Mouse (Mus musculus) erythroblast, embryonic 14.5 days (primary cell): Measurements from ENCODE around the gene Cenpo. TPM values are rescaled to one million over a fixed set of nuclear protein-coding genes. Genes with fewer than 3 reads are reported as not detected.

Experiments
- H3K27me3 ChIP-seq: 2 replicates; pipeline ENCODE4 v1.6.1; 2012; ENCODE audit warnings: inconsistent platforms; ENCODE audit not compliant: control insufficient read depth
- H3K36me3 ChIP-seq: 2 replicates; pipeline ENCODE4 v1.6.1; 2012; ENCODE audit warnings: mild to moderate bottlenecking, inconsistent platforms; ENCODE audit not compliant: control insufficient read depth
- H3K4me1 ChIP-seq: 2 replicates; pipeline ENCODE4 v1.6.1; 2012; ENCODE audit warnings: inconsistent platforms; ENCODE audit not compliant: control insufficient read depth
- H3K4me3 ChIP-seq: replicated peaks from 2 replicates; pipeline ENCODE3; 2012; ENCODE audit warnings: moderate library complexity, mild to moderate bottlenecking, inconsistent platforms
- H3K9me3 ChIP-seq: 2 replicates; pipeline ENCODE4 v1.6.1; 2012; ENCODE audit warnings: low read length, inconsistent platforms, mixed read lengths; ENCODE audit not compliant: control insufficient read depth
- GATA1 ChIP-seq: IDR thresholded peaks from 2 replicates; pipeline ENCODE4 v1.6.1; 2012; ENCODE audit warnings: low read length, inconsistent platforms, mixed read lengths
- TAL1 ChIP-seq: IDR thresholded peaks from 3 replicates; pipeline ENCODE4 v1.6.1; 2012; ENCODE audit warnings: low read length, inconsistent platforms, mixed read lengths
- polyA plus RNA-seq: library from polyadenylated mRNA; stranded (reverse); fragments of >175 nt; gene quantifications from 2 replicates; pipeline ENCODE4 v1.2.3, GENCODE M21; 2012

The Cenpo gene
- polyA plus RNA-seq, result 0.13 and 0.41 TPM in 2 replicates

DNA sequence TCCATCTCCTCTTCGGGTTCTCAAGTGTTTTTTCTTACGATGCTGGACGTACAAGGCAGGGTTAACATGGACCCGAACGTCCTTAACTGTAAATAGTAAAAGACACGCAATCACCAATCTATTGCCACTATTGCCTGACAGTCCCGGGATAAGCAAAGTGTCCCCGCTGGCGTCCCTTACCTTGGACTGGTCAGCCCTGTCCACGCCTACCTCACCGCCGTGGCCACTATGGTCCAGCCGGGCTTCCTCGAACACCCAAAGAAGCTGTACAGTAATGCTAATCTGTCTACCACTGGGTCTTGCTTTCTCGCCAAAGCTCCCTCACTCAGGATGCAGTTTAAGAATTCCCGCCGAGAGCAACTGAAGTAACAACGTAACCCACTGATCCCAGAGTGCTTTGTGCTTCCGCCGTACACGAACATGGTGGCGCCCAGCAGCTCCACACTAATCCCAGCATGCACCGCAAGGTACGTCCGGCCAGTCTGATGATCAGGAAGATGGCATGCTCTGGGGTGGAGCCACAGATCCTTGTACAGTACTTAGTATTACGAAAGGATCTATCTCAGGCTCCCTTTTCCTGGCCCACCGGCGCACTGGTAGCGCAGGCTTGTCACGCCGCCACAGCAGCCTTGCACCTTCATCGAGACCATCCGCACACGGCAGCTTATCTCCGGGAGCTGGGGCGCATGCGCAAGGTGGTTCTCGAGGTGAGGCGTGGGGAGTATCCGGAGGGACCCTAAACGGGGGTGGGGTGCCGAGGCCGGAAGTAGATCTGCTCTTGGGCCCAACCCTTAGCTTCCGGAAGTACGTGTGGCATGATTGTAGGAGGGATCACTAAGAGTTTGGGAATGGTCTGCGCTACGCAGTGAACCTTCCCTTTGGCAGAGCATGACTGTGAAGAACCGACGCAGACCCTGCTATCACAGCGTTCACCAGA lies at the start of gene Cenpo, which contains the start of gene Ptrhd1:
Cenpo (minus strand) TSS at position 723 of the 937 bp plus-strand sequence.
Ptrhd1 (plus strand) TSS at position 456 of the 937 bp plus-strand sequence.
- peaks cover 34% of the 10 kb centered on the region for H3K36me3 ChIP-seq
- peaks cover 34% of the 10 kb centered on the region for H3K4me1 ChIP-seq
- H3K4me3 ChIP-seq, result peak within 1 kb of the TSS; percentile 93
- H3K27me3 ChIP-seq, result no peaks in the 10 kb centered on the region
- TF ChIP-seq GATA1 (peak; percentile 27; the same call in 1 of the 2 replicates), TAL1 (no peak)
- no peaks in the 10 kb centered on the region for H3K9me3 ChIP-seq

DNA sequence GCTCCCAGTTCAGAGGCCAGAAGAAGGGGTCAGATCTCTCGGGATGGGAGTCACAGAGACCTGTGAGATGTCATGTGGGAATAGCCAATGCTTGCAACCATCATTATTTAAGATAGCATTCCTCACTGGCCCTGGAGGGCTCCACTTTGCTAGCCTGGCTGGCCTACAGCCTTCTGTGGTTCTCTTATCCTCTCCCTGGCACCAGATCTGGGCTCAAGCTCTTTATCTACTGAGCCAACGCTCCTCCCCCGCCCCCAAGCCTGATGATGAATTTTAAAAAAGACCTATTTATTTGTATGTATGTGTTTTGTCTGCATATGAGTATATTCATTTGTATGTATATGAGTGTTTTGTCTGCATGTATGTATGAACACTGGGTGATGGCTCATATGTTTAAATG lies 45.8 kb upstream of the Cenpo start:
- Histone ChIP-seq H3K36me3 (no peaks in the 10 kb centered on the region), H3K27me3 (no peaks in the 10 kb centered on the region), H3K4me1 (peaks cover 3% of the 10 kb centered on the region), H3K9me3 (no peaks in the 10 kb centered on the region), H3K4me3 (no peak overlapping the region)
- no peak for TF ChIP-seq GATA1
- no peak for TF ChIP-seq TAL1

DNA sequence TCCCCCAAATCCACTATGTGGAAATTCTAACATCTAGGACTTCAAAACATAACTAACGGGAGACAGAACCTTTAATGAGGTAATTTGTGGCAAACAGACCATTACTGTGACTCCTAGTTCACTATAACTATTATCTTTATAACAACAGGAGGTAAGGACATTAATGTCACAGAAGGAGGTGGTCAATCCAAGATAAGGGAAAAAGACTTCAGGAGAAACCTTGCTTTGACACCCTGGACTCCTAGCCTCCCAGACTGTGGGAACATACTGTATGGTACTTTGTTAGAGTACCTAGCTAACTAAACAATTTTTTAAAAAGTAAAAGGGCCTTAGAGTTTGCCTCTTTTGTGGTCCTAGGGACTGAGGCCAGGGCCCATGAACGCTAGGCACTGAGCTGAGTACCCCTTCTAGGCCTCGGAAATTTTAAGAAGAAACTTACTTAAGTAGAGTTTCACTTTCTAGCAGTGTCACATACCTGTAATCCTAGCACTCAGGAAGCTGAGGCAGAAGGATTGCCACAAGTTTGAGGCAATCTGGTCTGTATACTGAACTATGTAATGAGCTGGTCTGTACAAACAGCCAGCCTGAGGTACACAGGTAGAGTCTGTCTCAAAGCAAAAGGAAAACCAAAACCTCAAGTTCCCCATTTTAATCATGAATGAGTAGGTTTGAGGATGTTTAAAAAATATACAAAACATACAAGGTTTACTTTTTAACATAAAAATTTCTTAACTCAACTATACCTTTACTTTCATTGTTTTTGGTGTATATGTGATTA lies 45.1 kb upstream of the Cenpo start:
- Histone ChIP-seq H3K4me1 (peaks cover 3% of the 10 kb centered on the region), H3K36me3 (no peaks in the 10 kb centered on the region; the same call in 1 of the 2 replicates), H3K27me3 (no peaks in the 10 kb centered on the region), H3K9me3 (no peaks in the 10 kb centered on the region), H3K4me3 (no peak overlapping the region)
- no peak for TF ChIP-seq TAL1

DNA sequence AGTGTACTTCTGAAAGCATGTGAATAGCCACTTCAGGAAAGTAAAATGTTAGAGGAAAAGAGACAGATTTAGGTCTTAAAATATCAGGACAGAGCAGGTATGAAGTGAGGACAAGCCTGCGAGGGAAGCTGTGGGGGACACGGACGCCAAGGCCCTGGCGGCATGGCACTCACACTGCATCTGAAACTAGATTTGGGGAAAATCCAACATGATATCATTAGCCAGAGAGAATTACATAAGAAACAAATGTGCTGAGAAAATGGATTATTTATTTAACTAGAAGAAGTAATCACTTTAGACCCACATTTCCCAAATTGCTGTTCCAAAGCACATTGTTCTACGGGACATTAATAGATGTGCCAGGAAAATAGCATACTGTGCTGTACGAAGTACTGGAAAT lies 37.0 kb upstream of the Cenpo start:
- H3K4me1 ChIP-seq, result no peaks in the 10 kb centered on the region
- no peak for TF ChIP-seq TAL1
- TF ChIP-seq GATA1, result no peak
- no peaks in the 10 kb centered on the region for H3K27me3 ChIP-seq
- no peaks in the 10 kb centered on the region for H3K9me3 ChIP-seq
- H3K36me3 ChIP-seq, result peaks cover 2% of the 10 kb centered on the region; the same call in 1 of the 2 replicates
- no peak overlapping the region for H3K4me3 ChIP-seq

DNA sequence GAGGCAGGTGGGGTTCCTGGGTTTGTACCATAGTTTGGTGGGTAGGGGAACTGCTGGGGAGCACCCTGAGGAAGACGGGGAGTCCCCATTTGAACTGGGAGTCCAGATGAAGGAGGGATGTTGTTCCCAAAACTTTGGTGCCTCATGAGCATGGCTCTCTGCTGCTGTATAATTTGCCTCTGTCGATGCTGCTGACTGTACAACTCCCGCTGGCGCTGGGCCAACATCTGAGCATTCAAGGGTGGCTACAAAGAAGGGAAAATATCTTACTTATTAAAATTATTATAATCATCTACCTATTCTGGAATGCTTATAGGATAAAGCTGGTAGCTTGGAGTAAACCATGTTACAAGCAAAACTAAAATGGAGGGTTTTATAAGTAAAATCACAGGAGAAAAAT lies 33.7 kb upstream of the Cenpo start:
- Histone ChIP-seq H3K4me3 (no peak overlapping the region), H3K9me3 (no peaks in the 10 kb centered on the region), H3K27me3 (no peaks in the 10 kb centered on the region), H3K4me1 (no peaks in the 10 kb centered on the region), H3K36me3 (peaks cover 2% of the 10 kb centered on the region; the same call in 1 of the 2 replicates)
- no peak for TF ChIP-seq GATA1
- no peak for TF ChIP-seq TAL1

DNA sequence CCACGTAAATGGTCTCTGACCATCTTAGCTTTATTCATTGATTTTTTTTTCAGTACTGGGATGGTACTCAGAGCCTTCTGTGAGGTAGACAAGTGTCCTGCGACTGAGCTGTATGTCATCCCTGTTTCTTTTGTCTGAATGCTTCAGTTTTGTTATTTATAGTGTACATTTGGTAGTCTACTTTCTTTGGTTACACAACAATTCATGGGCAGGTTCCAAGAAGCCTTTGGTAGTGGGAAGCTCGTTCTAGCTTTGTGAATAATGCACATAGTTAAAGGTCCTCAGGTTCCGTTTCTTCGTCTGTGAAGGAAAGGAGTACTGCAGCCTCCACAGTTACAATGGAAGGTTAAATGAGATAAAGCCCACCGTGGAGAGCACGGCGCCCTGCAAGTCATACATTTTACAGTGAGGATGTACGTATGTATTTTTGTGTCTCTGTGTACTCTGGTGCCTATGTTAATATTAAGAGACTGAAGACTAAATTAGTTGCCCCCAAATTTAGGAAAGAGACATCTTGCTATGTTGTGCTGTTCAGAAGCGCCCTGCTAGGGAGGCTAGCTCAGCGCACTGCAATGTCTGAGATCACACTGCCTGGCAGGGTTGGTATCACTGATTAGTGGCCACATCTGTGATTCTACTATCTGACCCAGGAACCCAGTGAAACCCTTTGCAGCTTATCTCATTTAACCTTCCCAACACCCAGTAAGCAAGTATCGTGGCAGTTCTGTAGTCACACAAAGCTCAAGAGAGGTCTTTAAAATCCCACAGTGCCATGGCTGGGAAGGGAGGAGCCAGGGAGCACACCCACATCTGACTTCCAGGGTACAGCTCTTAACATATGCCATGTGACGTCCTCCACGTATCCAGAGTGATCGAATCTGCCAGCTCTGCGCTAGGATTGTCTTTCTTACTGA lies 18.9 kb upstream of the Cenpo start:
- Histone ChIP-seq H3K27me3 (no peaks in the 10 kb centered on the region), H3K4me3 (peak overlapping the region; percentile 0), H3K36me3 (no peaks in the 10 kb centered on the region), H3K4me1 (peaks cover 18% of the 10 kb centered on the region), H3K9me3 (no peaks in the 10 kb centered on the region)
- TF ChIP-seq GATA1, result peak; percentile 17; the same call in 1 of the 2 replicates
- peak; percentile 47 for TF ChIP-seq TAL1

DNA sequence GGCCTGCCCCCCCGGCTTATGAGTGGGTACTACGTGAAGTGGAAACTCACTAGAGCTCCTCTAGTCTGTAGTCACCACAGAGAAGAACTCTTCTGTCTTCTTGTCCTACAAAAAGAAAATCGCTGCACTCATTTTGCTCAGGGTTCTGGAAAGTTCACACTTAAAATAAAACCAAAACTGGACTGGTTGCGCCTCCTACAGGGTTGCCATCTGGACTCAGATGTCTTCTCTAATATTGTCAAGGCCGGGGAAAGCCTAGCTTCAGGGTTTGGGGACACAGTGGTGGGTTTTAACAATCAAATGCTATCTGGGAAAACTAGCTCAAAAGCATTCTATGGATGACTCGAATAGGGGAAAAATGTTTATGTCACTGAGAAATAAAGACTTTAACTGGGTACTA lies 15.7 kb upstream of the Cenpo start:
- Histone ChIP-seq H3K4me1 (peaks cover 18% of the 10 kb centered on the region), H3K27me3 (no peaks in the 10 kb centered on the region), H3K4me3 (no peak overlapping the region), H3K36me3 (no peaks in the 10 kb centered on the region), H3K9me3 (no peaks in the 10 kb centered on the region)
- TF ChIP-seq TAL1, result no peak

DNA sequence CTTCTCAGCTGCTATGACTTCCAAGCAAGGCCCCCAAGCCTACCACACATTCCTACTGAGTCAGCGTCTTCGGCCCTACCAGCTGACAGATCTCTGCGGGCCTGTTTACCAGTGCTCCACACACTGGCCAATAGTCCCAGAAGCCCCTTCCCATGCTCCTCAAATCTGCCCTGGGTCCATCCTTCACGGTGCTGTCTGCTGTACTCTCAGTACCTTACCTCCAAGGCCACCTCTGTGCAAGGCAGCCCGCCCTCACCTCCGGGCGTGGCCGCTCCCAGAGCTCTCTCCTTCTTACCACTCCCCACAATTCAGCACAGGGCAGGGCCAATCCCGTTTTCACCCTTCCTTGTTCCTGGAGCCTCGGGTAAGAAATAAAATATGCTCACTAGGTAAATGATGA lies 11.6 kb upstream of the Cenpo start:
- Histone ChIP-seq H3K27me3 (no peaks in the 10 kb centered on the region), H3K4me1 (no peaks in the 10 kb centered on the region), H3K9me3 (no peaks in the 10 kb centered on the region), H3K36me3 (no peaks in the 10 kb centered on the region), H3K4me3 (no peak overlapping the region)
- TF ChIP-seq TAL1 (no peak), GATA1 (no peak)
